Mouse (Mus musculus): ENCODE data around the gene Twnk.

Gene Twnk

DNA sequence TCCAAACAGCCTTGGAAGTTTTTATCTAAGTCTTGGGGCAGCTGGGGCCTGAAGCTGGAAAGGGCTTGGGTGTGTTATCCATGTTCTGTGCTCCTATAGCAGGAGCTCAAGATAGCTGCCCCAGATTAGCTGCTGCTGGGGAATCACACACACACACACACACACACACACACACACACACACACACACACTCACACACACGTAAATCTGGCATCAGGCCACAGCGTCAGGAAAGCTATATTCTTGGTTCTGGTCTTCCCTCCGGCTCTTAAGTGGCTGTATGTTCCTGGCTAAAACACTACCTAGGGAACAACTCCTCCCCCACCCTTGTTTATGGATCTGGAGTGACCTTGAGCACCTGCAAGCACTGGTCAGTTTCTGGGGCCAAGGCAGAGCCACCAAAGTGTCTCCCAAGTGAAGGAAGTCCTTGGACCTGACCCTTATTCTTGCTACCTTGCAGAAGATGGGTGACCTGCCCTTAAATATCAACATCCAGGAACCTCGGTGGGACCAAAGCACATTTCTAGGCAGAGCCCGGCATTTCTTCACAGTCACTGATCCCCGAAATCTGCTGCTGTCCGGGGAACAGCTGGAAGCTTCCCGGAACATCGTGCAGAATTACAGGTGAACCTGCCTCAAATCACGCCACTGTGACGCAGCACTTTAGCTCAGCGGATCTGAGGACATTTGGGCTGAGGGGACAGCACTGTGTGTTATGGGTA lies 43.3 kb downstream of the Twnk start:
- in situ Hi-C loops (cut with MboI): no loop called here

DNA sequence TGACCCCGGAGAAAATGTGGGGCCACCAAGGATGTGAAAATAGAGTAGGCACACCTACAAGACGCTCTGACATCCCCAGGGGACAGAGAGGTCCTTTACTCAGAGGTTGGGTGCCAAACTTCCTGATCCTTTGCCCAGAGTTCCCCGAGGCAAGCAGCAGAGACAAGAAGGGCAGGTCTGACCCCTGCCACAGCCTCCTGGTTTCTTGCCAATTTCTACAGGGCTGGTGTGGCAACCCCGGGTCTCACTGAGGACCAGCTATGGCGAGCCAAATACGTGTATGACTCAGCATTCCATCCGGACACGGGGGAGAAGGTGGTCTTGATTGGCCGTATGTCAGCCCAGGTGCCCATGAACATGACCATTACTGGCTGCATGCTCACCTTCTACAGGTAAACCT lies 44.1 kb downstream of the Twnk start:
- in situ Hi-C loops (cut with MboI): no loop called here

- in situ Hi-C loops (cut with MboI): no loop called here
Observed at GRCm38 (mm10) chr19:45053451-45053850, 48.0 kb downstream of the Twnk start.

GRCm38 (mm10) chr19:45054892-45055690 lies 49.6 kb downstream of the Twnk start:
- in situ Hi-C loops (cut with MboI): no loop called here

DNA sequence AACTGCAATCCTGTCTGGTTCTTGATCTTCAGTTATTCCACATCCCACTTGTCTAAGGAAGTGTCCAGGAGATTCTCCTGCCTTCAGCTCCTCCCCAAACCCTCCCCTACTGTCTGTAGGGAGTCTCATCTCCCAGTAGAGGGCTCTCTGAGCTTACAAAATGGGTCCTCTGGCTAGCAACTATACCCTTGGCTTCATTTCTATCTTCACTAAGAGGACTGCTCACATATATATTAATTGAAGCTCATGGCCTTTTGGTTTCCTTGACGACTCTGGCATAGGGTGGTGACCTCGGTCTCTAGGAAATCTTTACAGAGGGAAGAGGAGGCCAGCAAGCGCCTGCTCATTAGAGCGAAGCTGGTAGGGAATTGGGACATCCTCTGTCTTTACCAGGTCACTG lies 50.9 kb downstream of the Twnk start:
- in situ Hi-C loops (cut with MboI): no loop called here

- in situ Hi-C loops (cut with MboI): no loop called here
Observed at GRCm38 (mm10) chr19:45056908-45057698, 51.6 kb downstream of the Twnk start.

GRCm38 (mm10) chr19:45057724-45058112 lies 52.3 kb downstream of the Twnk start:
- in situ Hi-C loops (cut with MboI): no loop called here

DNA sequence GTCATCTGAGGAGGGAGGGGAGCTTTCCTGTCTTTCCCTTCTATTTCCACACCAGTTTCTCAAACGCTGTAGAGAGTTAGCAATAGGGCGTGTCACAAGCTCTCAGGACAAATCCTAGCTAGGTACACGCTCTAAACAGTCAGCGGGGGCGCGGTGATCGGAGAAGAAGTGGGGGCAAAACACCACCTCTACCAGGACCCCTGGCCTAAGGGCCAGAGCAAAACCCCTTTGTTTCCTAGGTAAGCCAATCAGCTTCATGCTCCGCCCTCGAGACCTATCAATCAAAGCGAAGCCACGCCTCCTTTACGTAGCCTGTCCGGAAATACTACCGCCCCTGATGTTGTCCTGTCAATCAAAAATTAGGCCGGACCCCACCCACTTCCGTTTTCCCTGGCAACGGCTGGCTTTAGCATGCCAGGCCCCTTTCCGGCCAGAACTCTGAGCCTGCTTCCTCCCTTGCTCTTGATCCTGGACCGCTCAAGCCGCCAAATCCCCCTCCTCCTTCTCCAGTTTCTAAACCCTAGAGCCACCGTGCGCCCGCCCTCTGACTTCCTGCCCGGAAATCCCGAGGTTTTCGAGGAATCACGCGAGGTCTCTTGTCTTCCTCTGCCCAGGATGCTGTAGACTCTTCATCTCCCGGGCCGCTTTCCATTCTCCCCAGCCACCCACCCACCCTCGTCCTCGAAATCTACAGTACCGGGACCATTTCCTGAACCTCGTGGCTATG lies 52.8 kb downstream of the Twnk start:
- in situ Hi-C loops (cut with MboI): no loop called here

DNA sequence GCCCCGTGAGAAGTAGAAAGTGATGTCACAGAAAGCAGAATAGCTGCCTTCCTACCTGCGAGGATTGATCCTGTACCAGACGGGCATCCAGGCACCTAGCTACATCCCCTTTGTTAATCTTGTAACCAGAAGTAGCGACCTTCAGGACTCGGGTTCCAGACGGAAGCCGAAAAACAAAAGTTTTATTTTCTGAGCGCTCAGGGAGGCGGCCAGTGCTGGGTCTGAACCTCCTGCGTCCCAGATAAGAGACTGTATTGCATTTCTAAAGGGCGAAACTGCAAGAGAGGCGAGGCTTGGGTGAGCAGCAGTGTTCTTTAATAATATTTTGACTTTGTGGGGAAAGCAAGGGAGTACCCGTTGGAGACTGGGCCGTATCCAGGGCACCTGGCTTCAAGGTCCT lies 53.4 kb downstream of the Twnk start:
- in situ Hi-C loops (cut with MboI): no loop called here
